Mouse (Mus musculus): ENCODE measurements at regions not wholly inside any gene's neighbourhood (a gene's known extent, or its start where the extent isn't known, plus 50 kb on each side); places are given as distances from the start of the nearest gene placed in this dataset.
"Not testable (repeated sequence)": the region's sequence is repeated elsewhere in the genome, so short reads cannot be mapped to it uniquely, and the experiment has no call there.

GRCm38 (mm10) chr11:12589757-12590373, 125.1 kb upstream of the Cobl start:
- no peak for DNase-seq

- not testable (repeated sequence) for DNase-seq
These were observed 120.3 kb upstream of the Cobl start for GRCm38 (mm10) chr11:12584851-12585680.

GRCm38 (mm10) chr11:12578999-12579576, 114.3 kb upstream of the Cobl start:
- no peak for DNase-seq

GRCm38 (mm10) chr11:12559663-12560062, 94.9 kb upstream of the Cobl start:
- DNase-seq = no peak

- peak in 1 of 2 experiments; percentile 15 for DNase-seq
These were observed 94.4 kb upstream of the Cobl start for GRCm38 (mm10) chr11:12558995-12559633.

GRCm38 (mm10) chr11:12558176-12558575, 93.4 kb upstream of the Cobl start:
- no peak for DNase-seq

GRCm38 (mm10) chr11:12545771-12546170, 81.0 kb upstream of the Cobl start:
- no peak for DNase-seq

- DNase-seq = no peak
These were observed 78.3 kb upstream of the Cobl start for GRCm38 (mm10) chr11:12543042-12543441.

- no peak for DNase-seq
These were observed 75.6 kb upstream of the Cobl start for GRCm38 (mm10) chr11:12540333-12540870.

GRCm38 (mm10) chr11:12535063-12535462, 70.3 kb upstream of the Cobl start:
- no peak for DNase-seq

- DNase-seq = peak; percentile 28 to 58
These were observed 67.5 kb upstream of the Cobl start for GRCm38 (mm10) chr11:12532288-12532687.

- not testable (repeated sequence) for DNase-seq
These were observed 57.3 kb upstream of the Cobl start for GRCm38 (mm10) chr11:12522063-12522462.

GRCm38 (mm10) chr11:12521286-12521685, 56.5 kb upstream of the Cobl start:
- DNase-seq = no peak

GRCm38 (mm10) chr11:12516374-12516773, 51.6 kb upstream of the Cobl start:
- peak in 1 of 2 experiments; percentile 26 for DNase-seq

All from lung, adult 18-20 months (tissue).